Mouse (Mus musculus): Measurements from ENCODE around the gene Olfr547.

DNA sequence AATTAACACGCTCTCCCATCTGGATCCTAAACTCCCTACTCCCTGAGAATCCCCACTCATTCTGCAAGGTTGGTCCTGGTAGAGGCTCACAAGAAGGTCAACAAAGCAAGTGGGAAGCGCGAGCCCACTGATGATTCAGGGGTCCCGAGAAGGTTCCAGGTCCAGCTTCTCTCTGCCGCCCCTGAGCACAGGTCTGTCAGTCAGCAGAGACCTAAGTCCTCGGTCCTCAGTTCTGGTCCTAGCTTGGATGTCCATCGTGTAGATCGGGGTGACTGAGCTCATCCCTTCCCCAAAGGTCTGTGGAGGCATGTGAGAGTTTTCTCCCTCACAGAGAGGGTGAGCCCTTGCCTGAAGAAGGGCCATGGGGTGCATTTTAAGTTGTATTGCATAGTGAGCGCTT lies 26.5 kb upstream of the Olfr547 start:
- TF ChIP-seq CTCF (IDR thresholded peaks at IDR 0.05; ENCODE audit: low read depth), result no peak
- TF ChIP-seq EP300 (optimal IDR thresholded peaks at IDR 0.05), result no peak
